Mouse (Mus musculus) E14TG2a.4 (cell line): ENCODE data around the gene Zfp655.
"Not testable (repeated sequence)": the region's sequence is repeated elsewhere in the genome, so short reads cannot be mapped to it uniquely, and the experiment has no call there.

Source experiments
- H3K27me3 ChIP-seq: 2 replicates; pipeline ENCODE4 v1.6.1; 2014; ENCODE audit warnings: low read length, control low read depth; ENCODE audit not compliant: insufficient read depth
- H3K36me3 ChIP-seq: 2 replicates; pipeline ENCODE4 v1.6.1; 2014; ENCODE audit warnings: low read length, control low read depth; ENCODE audit not compliant: insufficient read depth
- H3K4me1 ChIP-seq: replicated peaks from 2 replicates; pipeline ENCODE4 v1.6.1; 2014; ENCODE audit warnings: low read depth, low read length, control low read depth
- H3K4me3 ChIP-seq: replicated peaks from 2 replicates; pipeline ENCODE4 v1.5.1; 2014; ENCODE audit warnings: mild to moderate bottlenecking, low read length
- H3K9me3 ChIP-seq: 2 replicates; pipeline ENCODE4 v1.6.1; 2014; ENCODE audit warnings: low read length, control low read depth
- CTCF ChIP-seq: conservative IDR thresholded peaks from 2 replicates; pipeline ENCODE4 v1.5.1; 2014; ENCODE audit warnings: low read length
- NANOG ChIP-seq: IDR thresholded peaks from 2 replicates; pipeline ENCODE4 v1.6.1; 2014; ENCODE audit warnings: borderline replicate concordance, low read length, mixed read lengths
- POU5F1 ChIP-seq: IDR thresholded peaks from 2 replicates; pipeline ENCODE4 v1.6.1; 2014; ENCODE audit warnings: low read length, borderline replicate concordance

Gene Zfp655

GRCm38 (mm10) chr5:145231893-145232411 lies 437 bp downstream of the Zfp655 start:
- peaks cover 41% of the 10 kb centered on the region for H3K36me3 ChIP-seq
- no peaks in the 10 kb centered on the region for H3K27me3 ChIP-seq
- no peaks in the 10 kb centered on the region for H3K9me3 ChIP-seq
- TF ChIP-seq NANOG (no peak), POU5F1 (no peak), CTCF (no peak)
- peaks cover 47% of the 10 kb centered on the region for H3K4me1 ChIP-seq
- peak overlapping the region; percentile 98 for H3K4me3 ChIP-seq

- Histone ChIP-seq H3K36me3 (peaks cover 67% of the 10 kb centered on the region), H3K27me3 (no peaks in the 10 kb centered on the region), H3K9me3 (no peaks in the 10 kb centered on the region), H3K4me1 (peaks cover 56% of the 10 kb centered on the region), H3K4me3 (no peak overlapping the region)
- TF ChIP-seq POU5F1 (no peak), CTCF (peak; percentile 39)
Measured at GRCm38 (mm10) chr5:145234636-145235035, 3.1 kb downstream of the Zfp655 start.

DNA sequence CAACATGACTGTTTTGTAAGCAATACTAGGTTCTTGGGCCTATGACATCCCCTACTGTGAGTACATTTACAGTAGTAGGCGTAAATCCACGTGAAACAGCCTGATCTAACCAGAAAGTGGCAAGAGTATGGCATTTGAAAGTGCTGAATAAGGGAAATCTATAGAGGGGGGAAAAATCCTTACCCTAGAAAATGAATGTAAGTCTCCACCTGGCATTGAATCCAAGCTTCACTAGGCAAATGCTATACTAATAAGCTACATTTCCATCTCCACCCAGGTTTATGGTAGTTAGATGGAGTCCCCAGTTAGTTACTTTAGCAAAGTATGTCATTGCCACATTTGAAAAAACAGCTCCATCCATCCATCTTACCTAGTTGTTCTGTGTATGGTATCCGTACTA lies 18.0 kb downstream of the Zfp655 start:
- H3K9me3 ChIP-seq, result peaks cover 30% of the 10 kb centered on the region
- peaks cover 83% of the 10 kb centered on the region for H3K36me3 ChIP-seq
- TF ChIP-seq POU5F1 (no peak), NANOG (no peak), CTCF (no peak)
- no peak overlapping the region for H3K4me3 ChIP-seq
- no peaks in the 10 kb centered on the region for H3K27me3 ChIP-seq
- peaks cover 19% of the 10 kb centered on the region for H3K4me1 ChIP-seq

DNA sequence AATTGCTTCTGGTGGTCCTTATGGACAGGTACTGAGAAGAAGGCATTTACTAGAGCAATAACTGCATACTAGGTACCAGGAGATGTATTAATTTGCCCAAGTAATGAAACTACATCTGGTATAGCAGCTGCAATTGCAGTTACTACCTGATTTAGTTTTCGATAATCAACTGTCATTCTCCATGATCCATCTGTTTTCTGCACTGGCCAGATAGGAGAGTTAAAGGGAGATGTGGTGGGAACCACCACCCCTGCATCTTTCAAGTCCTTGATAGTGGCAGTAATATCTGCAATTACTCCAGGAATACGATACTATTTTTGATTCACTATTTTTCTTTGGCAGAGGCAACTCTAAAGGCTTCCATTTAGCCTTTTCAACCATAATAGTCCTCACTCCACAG lies 42.1 kb downstream of the Zfp655 start:
- not testable (repeated sequence) for H3K27me3 ChIP-seq, H3K4me3 ChIP-seq, H3K4me1 ChIP-seq, H3K9me3 ChIP-seq, H3K36me3 ChIP-seq

DNA sequence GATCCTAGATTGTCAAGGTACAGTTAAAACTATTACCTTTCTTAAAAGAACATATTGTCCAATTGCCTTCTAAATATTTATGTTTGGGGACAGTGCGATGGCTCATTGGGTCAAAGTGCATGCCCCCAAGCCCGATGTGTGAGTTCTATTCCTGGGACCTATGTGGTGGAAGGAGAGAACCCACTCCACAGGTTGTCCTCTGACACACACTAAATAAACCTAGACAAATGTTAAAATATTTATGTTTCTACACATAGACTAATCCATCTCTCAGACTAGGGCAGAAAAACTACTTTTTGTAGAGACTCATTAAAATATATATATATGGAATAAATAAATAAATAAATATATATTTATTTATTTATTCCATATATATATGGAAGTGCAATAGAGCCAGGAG lies 48.4 kb downstream of the Zfp655 start:
- Histone ChIP-seq H3K27me3 (no peaks in the 10 kb centered on the region), H3K36me3 (peaks cover 32% of the 10 kb centered on the region), H3K9me3 (peaks cover 7% of the 10 kb centered on the region; the same call in 1 of the 2 replicates), H3K4me1 (peaks cover 29% of the 10 kb centered on the region), H3K4me3 (peak overlapping the region; percentile 94)
- no peak for TF ChIP-seq NANOG
- no peak for TF ChIP-seq POU5F1

DNA sequence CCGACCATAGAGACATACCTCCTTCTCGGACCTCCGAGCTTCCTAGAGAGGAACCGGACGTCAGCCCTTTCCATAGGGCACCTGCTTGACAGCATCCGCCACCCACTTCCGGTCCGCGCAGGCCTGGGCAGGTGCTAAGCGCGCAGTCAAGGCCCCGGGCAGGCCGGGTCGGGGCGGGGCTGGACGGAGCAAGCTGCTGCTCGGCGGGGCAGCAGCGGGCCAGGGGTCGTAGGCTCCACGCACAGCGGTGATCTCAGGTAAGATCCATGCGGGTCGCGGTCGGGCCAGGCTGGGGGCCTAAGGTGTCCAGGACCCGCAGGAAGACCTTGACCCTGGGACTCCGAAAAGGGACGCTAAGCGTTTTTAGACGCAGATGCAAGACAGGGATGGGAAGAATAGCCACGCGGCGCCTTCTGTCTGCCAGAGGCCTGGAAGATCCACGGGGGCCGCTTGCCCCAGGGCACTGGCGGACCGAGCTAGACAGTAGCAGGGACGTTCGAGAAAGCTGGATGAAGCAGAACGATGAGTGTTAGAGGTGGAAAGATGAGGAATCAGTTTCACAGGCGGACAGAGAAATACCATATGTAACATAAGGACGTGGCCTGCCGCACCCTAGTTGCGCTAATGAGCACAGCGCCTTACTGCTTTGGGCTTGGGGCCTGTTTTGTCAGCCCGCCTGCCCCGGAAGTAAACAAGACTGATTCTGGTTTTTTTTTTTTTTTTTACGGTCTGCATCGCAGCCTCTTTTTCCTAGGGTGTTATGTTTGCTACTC lies 49.0 kb downstream of the Zfp655 start, which contains the start of gene Zscan25:
TSS of gene Zscan25 (plus strand) at position 130 of the 773 bp plus-strand sequence.
- Histone ChIP-seq H3K27me3 (no peaks in the 10 kb centered on the region), H3K4me1 (peaks cover 32% of the 10 kb centered on the region), H3K9me3 (peaks cover 7% of the 10 kb centered on the region; the same call in 1 of the 2 replicates), H3K4me3 (peak within 1 kb of the TSS; percentile 94), H3K36me3 (peaks cover 39% of the 10 kb centered on the region)
- TF ChIP-seq POU5F1, result no peak
- TF ChIP-seq NANOG, result no peak
- TF ChIP-seq CTCF, result no peak

GRCm38 (mm10) chr5:145288382-145288781 lies 56.9 kb downstream of the Zfp655 start:
- H3K4me1 ChIP-seq, result peaks cover 26% of the 10 kb centered on the region
- peaks cover 99% of the 10 kb centered on the region for H3K36me3 ChIP-seq
- no peak for TF ChIP-seq NANOG
- no peak for TF ChIP-seq POU5F1
- TF ChIP-seq CTCF, result no peak
- no peak overlapping the region for H3K4me3 ChIP-seq
- H3K27me3 ChIP-seq, result no peaks in the 10 kb centered on the region
- H3K9me3 ChIP-seq, result peaks cover 52% of the 10 kb centered on the region

DNA sequence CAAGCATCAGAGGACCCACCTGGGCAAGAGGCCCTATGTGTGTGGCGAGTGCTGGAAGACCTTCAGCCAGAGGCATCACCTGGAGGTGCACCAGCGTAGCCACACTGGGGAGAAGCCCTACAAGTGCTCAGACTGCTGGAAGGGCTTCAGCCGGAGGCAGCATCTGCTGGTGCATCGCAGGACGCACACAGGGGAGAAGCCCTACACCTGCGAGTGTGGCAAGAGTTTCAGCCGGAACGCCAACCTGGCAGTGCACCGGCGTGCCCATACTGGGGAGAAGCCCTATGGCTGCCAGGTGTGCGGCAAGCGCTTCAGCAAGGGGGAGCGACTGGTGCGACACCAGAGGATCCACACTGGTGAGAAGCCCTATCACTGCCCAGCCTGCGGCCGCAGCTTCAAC lies 59.2 kb downstream of the Zfp655 start:
- H3K36me3 ChIP-seq, result peaks cover 96% of the 10 kb centered on the region
- no peak overlapping the region for H3K4me3 ChIP-seq
- H3K27me3 ChIP-seq, result no peaks in the 10 kb centered on the region
- no peak for TF ChIP-seq POU5F1
- no peak for TF ChIP-seq NANOG
- TF ChIP-seq CTCF, result no peak
- H3K9me3 ChIP-seq, result peaks cover 54% of the 10 kb centered on the region
- H3K4me1 ChIP-seq, result peaks cover 9% of the 10 kb centered on the region; the same call in 1 of the 2 replicates

DNA sequence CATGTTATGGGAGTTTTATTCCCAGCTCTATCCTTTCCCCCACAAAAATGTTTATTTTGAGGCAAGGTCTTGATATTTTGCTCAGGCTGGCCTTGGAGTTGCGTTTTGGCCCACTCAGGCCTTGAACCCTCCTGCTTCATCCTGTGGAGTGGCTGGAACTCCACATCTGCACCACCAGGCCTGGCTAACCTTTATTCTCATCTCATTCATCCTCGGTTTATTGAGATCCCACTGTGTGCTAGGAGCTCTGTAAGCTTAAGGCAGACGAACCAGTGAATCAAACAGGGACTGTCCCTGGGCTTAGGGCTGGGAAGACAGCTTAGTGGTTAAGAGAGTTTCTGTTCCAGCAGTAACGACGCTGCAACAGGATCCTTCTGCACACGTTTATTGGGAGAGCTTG lies 60.9 kb downstream of the Zfp655 start:
- Histone ChIP-seq H3K4me1 (0 out of 2 replicates have a peak, but pooled peaks cover 2% of the 10 kb centered on the region), H3K9me3 (peaks cover 62% of the 10 kb centered on the region), H3K4me3 (no peak overlapping the region), H3K36me3 (peaks cover 79% of the 10 kb centered on the region), H3K27me3 (no peaks in the 10 kb centered on the region)
- TF ChIP-seq CTCF (no peak), NANOG (no peak), POU5F1 (no peak)
